In the genomic region with DNA sequence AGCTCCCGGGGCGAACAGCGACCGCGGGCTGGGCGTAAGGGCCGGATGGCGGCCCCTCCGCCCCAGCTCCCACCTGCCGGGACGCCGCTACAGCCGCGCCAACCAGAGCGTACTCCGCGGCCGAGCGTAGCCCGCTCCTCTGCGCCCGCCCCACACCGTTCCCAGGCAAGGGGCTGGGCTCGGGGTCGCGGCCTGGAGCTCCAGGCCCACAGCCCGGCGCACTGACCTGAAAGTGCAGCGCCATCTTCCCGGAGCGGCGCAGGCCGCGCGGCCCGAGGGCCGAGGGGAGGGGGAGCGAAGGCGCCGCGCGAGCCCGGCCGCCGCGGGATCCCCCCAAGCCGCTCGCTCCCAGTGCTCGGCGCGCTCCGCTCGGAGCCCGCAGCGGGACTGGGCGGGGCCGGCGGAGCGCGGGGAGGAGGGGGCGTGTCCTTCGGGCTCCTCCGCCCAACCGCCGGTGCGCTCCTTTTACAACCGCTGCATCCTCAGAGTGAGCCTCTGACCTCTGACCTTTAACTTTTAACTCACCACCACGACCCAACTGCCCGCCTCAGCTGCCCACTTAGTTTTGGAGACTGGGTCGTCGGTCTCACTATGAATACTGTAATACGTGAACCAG, we compare ENCODE assay signal across 8 mouse cellular contexts. TPM values are rescaled to one million over a fixed set of nuclear protein-coding genes. Genes with fewer than 3 reads are reported as not detected.
DNase-seq lines count a peak whose midpoint lies in the region; ATAC-seq and TF ChIP-seq lines count a peak whose summit lies in the region.

Gene Ranbp17, minus strand, starts transcription at position 371 of the 616 bp plus-strand sequence.

- peak within 1 kb of the TSS; percentile 70 for H3K27ac ChIP-seq in heart, embryonic 11.5 days (ENCODE audit: low read depth, low read length)
- H3K27ac ChIP-seq in kidney, postnatal 0 days = peak within 1 kb of the TSS; percentile 85
- H3K27ac ChIP-seq in liver, embryonic 12.5 days = peak within 1 kb of the TSS; percentile 77
- peak within 1 kb of the TSS; percentile 87 for H3K27ac ChIP-seq in neural tube, embryonic 11.5 days (ENCODE audit: low read depth, low read length)
- peak within 1 kb of the TSS; percentile 98 for H3K27ac ChIP-seq in testis, adult 2 months (ENCODE audit: control insufficient read depth, insufficient read depth, low read depth, low read length)

- peak; percentile 86 for ATAC-seq in heart, embryonic 11.5 days (replicated peaks; ENCODE audit: insufficient number of reproducible peaks, low FRiP score, low TSS enrichment)
- ATAC-seq in kidney, postnatal 0 days (replicated peaks; ENCODE audit: low FRiP score, low read depth) = peak; percentile 82
- ATAC-seq in liver, embryonic 12.5 days = peak; percentile 80
- peak; percentile 90 for ATAC-seq in neural tube, embryonic 11.5 days (ENCODE audit: insufficient read depth, low FRiP score, low TSS enrichment)

- no peaks in the 10 kb centered on the region for H3K9me3 ChIP-seq in heart, embryonic 11.5 days (replicated peaks; ENCODE audit: control insufficient read depth, low read length)
- H3K9me3 ChIP-seq in kidney, postnatal 0 days (replicated peaks; ENCODE audit: low read length) = no peaks in the 10 kb centered on the region
- no peaks in the 10 kb centered on the region for H3K9me3 ChIP-seq in liver, embryonic 12.5 days (replicated peaks)
- no peaks in the 10 kb centered on the region for H3K9me3 ChIP-seq in neural tube, embryonic 11.5 days (ENCODE audit: control insufficient read depth, low read length)

- peak within 1 kb of the TSS; percentile 81 for H3K4me2 ChIP-seq in heart, embryonic 11.5 days
- peak within 1 kb of the TSS; percentile 79 for H3K4me2 ChIP-seq in kidney, postnatal 0 days (ENCODE audit: low read length)
- peak within 1 kb of the TSS; percentile 97 for H3K4me2 ChIP-seq in liver, embryonic 12.5 days
- peak within 1 kb of the TSS; percentile 64 for H3K4me2 ChIP-seq in neural tube, embryonic 11.5 days (ENCODE audit: low read depth)

- TF ChIP-seq POLR2A in testis, adult 2 months (IDR thresholded peaks at IDR 0.05; ENCODE audit: control insufficient read depth, low read depth, low read length) = peak; percentile 63

- H3K4me3 ChIP-seq in heart, embryonic 11.5 days (ENCODE audit: low read depth, low read length) = peak within 1 kb of the TSS; percentile 92
- peak within 1 kb of the TSS; percentile 87 for H3K4me3 ChIP-seq in kidney, postnatal 0 days (replicated peaks; ENCODE audit: low read depth, low read length)
- H3K4me3 ChIP-seq in liver, embryonic 12.5 days = peak within 1 kb of the TSS; percentile 89
- peak within 1 kb of the TSS; percentile 84 for H3K4me3 ChIP-seq in neural tube, embryonic 11.5 days (ENCODE audit: low read depth, low read length)
- peak within 1 kb of the TSS; percentile 82 for H3K4me3 ChIP-seq in testis, adult 2 months (ENCODE audit: control insufficient read depth, low read depth, low read length)

- peak within 1 kb of the TSS; percentile 93 for H3K9ac ChIP-seq in heart, embryonic 11.5 days (ENCODE audit: low read depth, low read length)
- H3K9ac ChIP-seq in kidney, postnatal 0 days (ENCODE audit: low read depth, low read length) = peak within 1 kb of the TSS; percentile 96
- H3K9ac ChIP-seq in liver, embryonic 12.5 days = peak within 1 kb of the TSS; percentile 85
- H3K9ac ChIP-seq in neural tube, embryonic 11.5 days (ENCODE audit: low read length) = peak within 1 kb of the TSS; percentile 95

- 2% methylated on average over 48 of the region's 72 CpGs for WGBS in heart, embryonic 11.5 days (ENCODE audit: insufficient replicate concordance)
- WGBS in kidney, postnatal 0 days = 2% methylated on average over 56 of the region's 72 CpGs
- WGBS in liver, embryonic 12.5 days (ENCODE audit: insufficient replicate concordance) = 2% methylated on average over 55 of the region's 72 CpGs
- WGBS in neural tube, embryonic 11.5 days = under 1% methylated on average over 44 of the region's 72 CpGs

- TF ChIP-seq CTCF in kidney, postnatal 0 days (IDR thresholded peaks at IDR 0.05; ENCODE audit: low read depth) = no peak
- TF ChIP-seq CTCF in testis, adult 2 months (IDR thresholded peaks at IDR 0.05; ENCODE audit: control insufficient read depth, insufficient read depth, insufficient replicate concordance, low read depth, low read length) = no peak

- H3K36me3 ChIP-seq in heart, embryonic 11.5 days (ENCODE audit: control insufficient read depth, insufficient read depth, low read length) = no peaks in the 10 kb centered on the region
- H3K36me3 ChIP-seq in kidney, postnatal 0 days (ENCODE audit: insufficient read depth, low read length) = no peaks in the 10 kb centered on the region
- no peaks in the 10 kb centered on the region for H3K36me3 ChIP-seq in liver, embryonic 12.5 days
- H3K36me3 ChIP-seq in neural tube, embryonic 11.5 days (ENCODE audit: control insufficient read depth, insufficient read depth, low read length) = no peaks in the 10 kb centered on the region
- H3K36me3 ChIP-seq in testis, adult 2 months (ENCODE audit: control insufficient read depth, insufficient read depth, low read length) = peaks cover 1% of the 10 kb centered on the region; the same call in 1 of the 2 replicates

- DNase-seq in layer of hippocampus, adult 11-12 months (ENCODE audit: low spot score) = peak; percentile 21
- no peak for DNase-seq in layer of hippocampus, adult 9-10 months (ENCODE audit: low spot score)
- peak; percentile 83 for DNase-seq in embryo, embryonic 9.5 days (ENCODE audit: extremely low spot score)
- DNase-seq in kidney, postnatal 0 days (ENCODE audit: low spot score) = peak; percentile 72
- DNase-seq in neural tube, embryonic 11.5 days (ENCODE audit: low spot score) = peak; percentile 84

- no peaks in the 10 kb centered on the region for H3K27me3 ChIP-seq in heart, embryonic 11.5 days (ENCODE audit: control insufficient read depth, insufficient read depth, low read length)
- H3K27me3 ChIP-seq in kidney, postnatal 0 days (ENCODE audit: insufficient read depth, low read length) = no peaks in the 10 kb centered on the region
- no peaks in the 10 kb centered on the region for H3K27me3 ChIP-seq in liver, embryonic 12.5 days (replicated peaks)
- H3K27me3 ChIP-seq in neural tube, embryonic 11.5 days (ENCODE audit: control insufficient read depth, insufficient read depth, low read length) = no peaks in the 10 kb centered on the region
- no peaks in the 10 kb centered on the region for H3K27me3 ChIP-seq in testis, adult 2 months (ENCODE audit: control insufficient read depth, insufficient read depth, low read length)

- H3K4me1 ChIP-seq in heart, embryonic 11.5 days (ENCODE audit: control insufficient read depth, insufficient read depth, low read length) = no peaks in the 10 kb centered on the region
- no peaks in the 10 kb centered on the region for H3K4me1 ChIP-seq in kidney, postnatal 0 days (replicated peaks; ENCODE audit: insufficient read depth, low read length)
- peaks cover 15% of the 10 kb centered on the region for H3K4me1 ChIP-seq in liver, embryonic 12.5 days
- no peaks in the 10 kb centered on the region for H3K4me1 ChIP-seq in neural tube, embryonic 11.5 days (ENCODE audit: control insufficient read depth, insufficient read depth, low read length)
- H3K4me1 ChIP-seq in testis, adult 2 months (ENCODE audit: control insufficient read depth, insufficient read depth, low read length) = peaks cover 2% of the 10 kb centered on the region; the same call in 1 of the 2 replicates

RNA-seq across cellular contexts. Expression of gene Ranbp17, which starts in this region (rescaled TPM):
- 7.5 and 9.2 TPM in 2 replicates for polyA plus RNA-seq in heart, embryonic 11.5 days (2014; fragmentation: Nextera tagmentation; extraction: Ambion mirVana)
- polyA plus RNA-seq in kidney, postnatal 0 days (2015; fragmentation: Nextera tagmentation; extraction: Ambion mirVana) = 5.4 TPM in 2 replicates
- polyA plus RNA-seq in liver, embryonic 12.5 days (2016; fragmentation: Nextera tagmentation; extraction: Ambion mirVana) = 4.1 and 6.0 TPM in 2 replicates
- polyA plus RNA-seq in neural tube, embryonic 11.5 days (2014; fragmentation: Nextera tagmentation; extraction: Ambion mirVana) = 12.5 and 18.3 TPM in 2 replicates
- 26.0 and 28.7 TPM in 2 replicates for polyA plus RNA-seq in testis, adult 2 months (2012; rRNA removed)
